Mouse (Mus musculus): ENCODE measurements at regions not wholly inside any gene's neighbourhood (a gene's known extent, or its start where the extent isn't known, plus 50 kb on each side); places are given as distances from the start of the nearest gene placed in this dataset.
A peak's percentile ranks its signal among the peaks of the same experiment; 100 is the strongest.

- peak; percentile 27 for DNase-seq (ENCODE audit: low spot score)
Observed at GRCm38 (mm10) chr2:10825278-10826133, 346.4 kb upstream of the Prkcq start.

- no peak for DNase-seq (ENCODE audit: low spot score)
Observed at GRCm38 (mm10) chr2:10826134-10826767, 345.7 kb upstream of the Prkcq start.

- DNase-seq (ENCODE audit: low spot score), result no peak
Observed at GRCm38 (mm10) chr2:10839976-10840375, 331.9 kb upstream of the Prkcq start.

GRCm38 (mm10) chr2:10861654-10862292, 310.1 kb upstream of the Prkcq start:
- DNase-seq (ENCODE audit: low spot score), result no peak

GRCm38 (mm10) chr2:10864451-10864850, 307.5 kb upstream of the Prkcq start:
- DNase-seq (ENCODE audit: low spot score), result no peak

GRCm38 (mm10) chr2:10874303-10874702, 297.6 kb upstream of the Prkcq start:
- no peak for DNase-seq (ENCODE audit: low spot score)

- DNase-seq (ENCODE audit: low spot score), result no peak
Observed at GRCm38 (mm10) chr2:10901926-10902325, 270.0 kb upstream of the Prkcq start.

- DNase-seq (ENCODE audit: low spot score), result no peak
Observed at GRCm38 (mm10) chr2:10919955-10920354, 252.0 kb upstream of the Prkcq start.

GRCm38 (mm10) chr2:10920686-10921485, 251.0 kb upstream of the Prkcq start:
- DNase-seq (ENCODE audit: low spot score), result no peak

- DNase-seq (ENCODE audit: low spot score), result no peak
Observed at GRCm38 (mm10) chr2:10921486-10922450, 250.1 kb upstream of the Prkcq start.

- no peak for DNase-seq (ENCODE audit: low spot score)
Observed at GRCm38 (mm10) chr2:10923984-10924383, 247.9 kb upstream of the Prkcq start.

GRCm38 (mm10) chr2:10925361-10925760, 246.5 kb upstream of the Prkcq start:
- no peak for DNase-seq (ENCODE audit: low spot score)

GRCm38 (mm10) chr2:10937405-10937804, 234.5 kb upstream of the Prkcq start:
- DNase-seq (ENCODE audit: low spot score), result no peak

GRCm38 (mm10) chr2:10965224-10965623, 206.7 kb upstream of the Prkcq start:
- no peak for DNase-seq (ENCODE audit: low spot score)

- DNase-seq (ENCODE audit: low spot score), result no peak
Observed at GRCm38 (mm10) chr2:10966891-10967290, 205.0 kb upstream of the Prkcq start.

- no peak for DNase-seq (ENCODE audit: low spot score)
Observed at GRCm38 (mm10) chr2:10969111-10969689, 202.7 kb upstream of the Prkcq start.

- DNase-seq (ENCODE audit: low spot score), result no peak
Observed at GRCm38 (mm10) chr2:10972051-10972450, 199.9 kb upstream of the Prkcq start.

GRCm38 (mm10) chr2:10978772-10979171, 193.1 kb upstream of the Prkcq start:
- DNase-seq (ENCODE audit: low spot score), result no peak

GRCm38 (mm10) chr2:10986101-10986500, 185.8 kb upstream of the Prkcq start:
- DNase-seq (ENCODE audit: low spot score), result no peak

- no peak for DNase-seq (ENCODE audit: low spot score)
Observed at GRCm38 (mm10) chr2:10990043-10990728, 181.7 kb upstream of the Prkcq start.
